Mouse (Mus musculus): ENCODE results near the gene Plcz1.

Plcz1 gene

GRCm38 (mm10) chr6:139947106-139947879 lies 94.0 kb downstream of the Plcz1 start:
- no peak for DNase-seq

Measured in cerebellum, postnatal 10 days (tissue).